Mouse (Mus musculus): ENCODE data around the gene Gm3404. TPM values are rescaled to one million over a fixed set of nuclear protein-coding genes. Genes with fewer than 3 reads are reported as not detected.
"Not testable (repeated sequence)": the region's sequence is repeated elsewhere in the genome, so short reads cannot be mapped to it uniquely, and the experiment has no call there.

Gm3404 gene
- not detected for total RNA-seq (2021)
- long read RNA-seq, experiment 1: 0 reads
- long read RNA-seq, experiment 2: 0 reads

DNA sequence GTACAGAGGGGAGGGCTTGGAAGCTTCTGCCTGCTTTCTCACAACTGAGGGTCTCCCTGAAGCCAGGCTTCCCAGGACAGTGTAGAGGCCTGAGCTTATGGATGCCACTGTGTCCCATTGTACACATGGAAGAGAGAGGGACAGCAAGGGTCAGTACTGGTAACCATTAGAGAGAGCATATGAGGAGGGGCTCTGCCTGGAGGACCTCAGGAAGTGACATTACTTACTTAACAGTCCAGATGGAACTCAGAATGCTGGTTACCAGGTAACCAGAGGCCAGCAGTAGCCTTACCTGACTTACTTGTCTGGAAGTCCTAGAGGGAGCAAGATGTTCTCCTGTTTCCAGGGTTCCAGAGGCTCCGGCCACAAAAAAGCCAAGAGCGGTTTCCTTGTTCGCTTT is at the start of gene Gm3404:
Gm3404 (plus strand) TSS at position 301 of the 400 bp plus-strand sequence.
- DNase-seq: not testable (repeated sequence)

DNA sequence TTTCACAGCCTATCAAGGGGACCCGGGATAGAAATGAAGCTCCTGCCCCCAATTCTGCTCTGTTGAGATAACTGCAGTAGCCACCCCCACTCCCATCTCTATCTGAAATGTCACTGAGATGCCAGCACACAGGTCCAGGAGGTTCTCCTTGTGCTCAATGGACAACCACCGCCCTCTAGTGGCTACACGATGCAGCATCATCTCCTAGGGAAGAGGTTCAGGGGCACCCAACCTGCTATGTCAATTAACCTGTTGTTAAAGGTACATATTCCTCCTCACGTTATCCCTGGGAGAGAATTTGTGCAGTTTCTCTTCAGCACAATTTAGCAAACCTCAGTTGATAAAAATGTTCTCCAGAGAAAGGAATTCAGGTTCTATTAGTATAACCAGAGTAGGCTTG is 46.0 kb upstream of the Gm3404 start:
- DNase-seq: not testable (repeated sequence)

DNA sequence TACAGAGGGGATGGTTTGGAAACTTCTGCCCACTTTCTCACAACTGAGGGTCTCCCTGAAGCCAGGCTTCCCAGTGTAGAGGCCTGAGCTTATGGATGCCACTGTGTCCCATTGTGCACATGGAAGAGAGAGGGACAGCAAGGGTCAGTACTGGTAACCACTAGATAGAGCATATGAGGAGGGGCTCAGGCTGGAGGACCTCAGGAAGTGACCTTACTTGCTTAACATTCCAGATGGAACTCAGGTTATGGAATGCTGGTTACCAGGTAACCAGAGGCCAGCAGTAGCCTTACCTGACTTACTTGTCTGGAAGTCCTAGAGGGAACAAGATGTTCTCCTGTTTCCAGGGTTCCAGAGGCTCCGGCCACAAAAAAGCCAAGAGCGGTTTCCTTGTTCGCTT is 43.9 kb upstream of the Gm3404 start, which contains the start of gene Gm6408:
Gm6408 (plus strand) TSS at position 301 of the 400 bp plus-strand sequence.
- DNase-seq: not testable (repeated sequence)

DNA sequence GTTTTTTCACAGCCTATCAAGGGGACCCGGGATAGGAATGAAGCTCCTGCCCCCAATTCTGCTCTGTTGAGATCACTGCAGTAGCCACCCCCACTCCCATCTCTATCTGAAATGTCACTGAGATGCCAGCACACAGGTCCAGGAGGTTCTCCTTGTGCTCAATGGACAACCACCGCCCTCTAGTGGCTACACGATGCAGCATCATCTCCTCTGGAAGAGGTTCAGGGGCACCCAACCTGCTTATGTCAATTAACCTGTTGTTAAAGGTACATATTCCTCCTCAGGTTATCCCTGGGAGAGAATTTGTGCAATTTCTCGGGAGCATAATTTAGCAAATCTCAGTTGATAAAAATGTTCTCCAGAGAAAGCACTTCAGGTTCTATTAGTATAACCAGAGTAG is 36.6 kb upstream of the Gm3404 start:
- not testable (repeated sequence) for DNase-seq

DNA sequence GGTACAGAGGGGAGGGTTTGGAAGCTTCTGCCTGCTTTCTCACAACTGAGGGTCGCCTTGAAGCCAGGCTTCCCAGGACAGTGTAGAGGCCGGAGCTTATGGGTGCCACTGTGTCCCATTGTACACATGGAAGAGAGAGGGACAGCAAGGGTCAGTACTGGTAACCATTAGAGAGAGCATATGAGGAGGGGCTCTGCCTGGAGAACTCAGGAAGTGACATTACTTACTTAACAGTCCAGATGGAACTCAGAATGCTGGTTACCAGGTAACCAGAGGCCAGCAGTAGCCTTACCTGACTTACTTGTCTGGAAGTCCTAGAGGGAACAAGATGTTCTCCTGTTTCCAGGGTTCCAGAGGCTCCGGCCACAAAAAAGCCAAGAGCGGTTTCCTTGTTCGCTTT is 34.5 kb upstream of the Gm3404 start, which contains the start of gene Gm6370:
Gm6370 (plus strand) TSS at position 301 of the 400 bp plus-strand sequence.
- not testable (repeated sequence) for DNase-seq

DNA sequence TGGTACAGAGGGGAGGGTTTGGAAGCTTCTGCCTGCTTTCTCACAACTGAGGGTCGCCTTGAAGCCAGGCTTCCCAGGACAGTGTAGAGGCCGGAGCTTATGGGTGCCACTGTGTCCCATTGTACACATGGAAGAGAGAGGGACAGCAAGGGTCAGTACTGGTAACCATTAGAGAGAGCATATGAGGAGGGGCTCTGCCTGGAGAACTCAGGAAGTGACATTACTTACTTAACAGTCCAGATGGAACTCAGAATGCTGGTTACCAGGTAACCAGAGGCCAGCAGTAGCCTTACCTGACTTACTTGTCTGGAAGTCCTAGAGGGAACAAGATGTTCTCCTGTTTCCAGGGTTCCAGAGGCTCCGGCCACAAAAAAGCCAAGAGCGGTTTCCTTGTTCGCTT is 23.5 kb upstream of the Gm3404 start, which contains the start of gene 4930449I24Rik:
4930449I24Rik (plus strand) TSS at position 301 of the 400 bp plus-strand sequence.
- not testable (repeated sequence) for DNase-seq

DNA sequence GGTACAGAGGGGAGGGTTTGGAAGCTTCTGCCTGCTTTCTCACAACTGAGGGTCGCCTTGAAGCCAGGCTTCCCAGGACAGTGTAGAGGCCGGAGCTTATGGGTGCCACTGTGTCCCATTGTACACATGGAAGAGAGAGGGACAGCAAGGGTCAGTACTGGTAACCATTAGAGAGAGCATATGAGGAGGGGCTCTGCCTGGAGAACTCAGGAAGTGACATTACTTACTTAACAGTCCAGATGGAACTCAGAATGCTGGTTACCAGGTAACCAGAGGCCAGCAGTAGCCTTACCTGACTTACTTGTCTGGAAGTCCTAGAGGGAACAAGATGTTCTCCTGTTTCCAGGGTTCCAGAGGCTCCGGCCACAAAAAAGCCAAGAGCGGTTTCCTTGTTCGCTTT is 11.8 kb upstream of the Gm3404 start, which contains the start of gene Gm3402:
Gm3402 (plus strand) TSS at position 301 of the 400 bp plus-strand sequence.
- DNase-seq: not testable (repeated sequence)

DNA sequence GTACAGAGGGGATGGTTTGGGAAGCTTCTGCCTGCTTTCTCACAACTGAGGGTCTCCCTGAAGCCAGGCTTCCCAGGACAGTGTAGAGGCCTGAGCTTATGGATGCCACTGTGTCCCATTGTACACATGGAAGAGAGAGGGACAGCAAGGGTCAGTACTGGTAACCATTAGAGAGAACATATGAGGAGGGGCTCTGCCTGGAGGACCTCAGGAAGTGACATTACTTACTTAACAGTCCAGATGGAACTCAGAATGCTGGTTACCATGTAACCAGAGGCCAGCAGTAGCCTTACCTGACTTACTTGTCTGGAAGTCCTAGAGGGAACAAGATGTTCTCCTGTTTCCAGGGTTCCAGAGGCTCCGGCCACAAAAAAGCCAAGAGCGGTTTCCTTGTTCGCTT is 11.7 kb downstream of the Gm3404 start, which contains the start of gene Gm3409:
Gm3409 (plus strand) TSS at position 301 of the 400 bp plus-strand sequence.
- DNase-seq: not testable (repeated sequence)

DNA sequence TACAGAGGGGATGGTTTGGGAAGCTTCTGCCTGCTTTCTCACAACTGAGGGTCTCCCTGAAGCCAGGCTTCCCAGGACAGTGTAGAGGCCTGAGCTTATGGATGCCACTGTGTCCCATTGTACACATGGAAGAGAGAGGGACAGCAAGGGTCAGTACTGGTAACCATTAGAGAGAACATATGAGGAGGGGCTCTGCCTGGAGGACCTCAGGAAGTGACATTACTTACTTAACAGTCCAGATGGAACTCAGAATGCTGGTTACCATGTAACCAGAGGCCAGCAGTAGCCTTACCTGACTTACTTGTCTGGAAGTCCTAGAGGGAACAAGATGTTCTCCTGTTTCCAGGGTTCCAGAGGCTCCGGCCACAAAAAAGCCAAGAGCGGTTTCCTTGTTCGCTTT is 30.2 kb downstream of the Gm3404 start, which contains the start of gene Gm3415:
Gm3415 (plus strand) TSS at position 301 of the 400 bp plus-strand sequence.
- not testable (repeated sequence) for DNase-seq

DNA sequence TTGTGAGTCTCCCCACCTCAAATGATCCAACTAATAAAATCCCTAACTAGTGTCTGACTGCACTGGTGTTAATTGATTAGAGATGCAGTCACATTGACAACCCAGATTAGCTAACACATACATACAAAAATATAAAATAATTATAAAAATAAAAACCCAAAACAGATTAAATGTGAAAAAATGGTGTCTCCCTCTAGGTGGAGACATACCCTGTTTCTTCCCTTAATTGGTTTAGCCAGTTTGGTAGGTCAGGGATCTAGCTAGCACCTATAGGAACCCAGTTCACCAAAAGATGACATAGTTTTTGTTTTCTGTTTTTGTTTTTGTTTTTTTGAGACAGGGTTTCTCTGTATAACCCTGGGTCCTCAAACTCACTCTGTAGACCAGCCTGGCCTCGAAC is 38.7 kb downstream of the Gm3404 start:
- no peak for DNase-seq

DNA sequence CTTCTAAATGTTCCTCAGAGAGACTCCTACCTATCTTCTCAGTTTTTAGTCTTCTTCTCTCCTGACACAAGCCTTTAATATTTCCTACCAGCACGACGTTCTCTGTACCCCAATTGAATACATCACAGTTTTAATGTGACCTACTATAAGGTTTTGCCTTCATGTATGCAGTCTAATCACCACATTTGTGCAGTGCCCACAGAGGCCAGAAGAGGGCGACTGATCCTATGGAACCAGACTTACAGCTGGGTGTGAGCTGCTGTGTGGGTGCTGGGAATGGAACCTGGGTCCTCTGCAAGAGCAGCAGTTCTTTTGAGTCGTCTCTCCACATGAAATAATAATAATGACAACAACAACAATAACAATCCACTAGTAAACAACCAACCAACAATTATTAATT is 41.5 kb downstream of the Gm3404 start:
- DNase-seq: no peak

DNA sequence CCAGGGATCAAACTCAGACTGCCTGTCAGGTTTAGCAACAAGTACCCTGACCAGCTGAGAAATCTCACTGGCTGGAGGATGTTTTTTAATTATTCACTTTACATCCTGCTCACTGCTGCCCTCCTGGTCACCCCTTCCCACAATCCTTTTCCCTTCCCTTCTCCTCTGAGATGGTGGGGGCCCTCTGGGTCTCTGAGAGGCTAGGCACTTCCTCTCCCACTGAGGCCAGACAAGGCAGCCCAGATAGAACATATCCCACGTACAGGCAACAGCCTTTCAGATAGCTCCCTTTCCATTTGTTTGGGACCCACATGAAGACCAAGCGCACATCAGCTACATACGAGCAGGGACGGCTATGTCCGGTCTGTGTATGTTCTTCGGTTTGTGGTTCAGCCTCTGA is 44.6 kb downstream of the Gm3404 start:
- not testable (repeated sequence) for DNase-seq

DNA sequence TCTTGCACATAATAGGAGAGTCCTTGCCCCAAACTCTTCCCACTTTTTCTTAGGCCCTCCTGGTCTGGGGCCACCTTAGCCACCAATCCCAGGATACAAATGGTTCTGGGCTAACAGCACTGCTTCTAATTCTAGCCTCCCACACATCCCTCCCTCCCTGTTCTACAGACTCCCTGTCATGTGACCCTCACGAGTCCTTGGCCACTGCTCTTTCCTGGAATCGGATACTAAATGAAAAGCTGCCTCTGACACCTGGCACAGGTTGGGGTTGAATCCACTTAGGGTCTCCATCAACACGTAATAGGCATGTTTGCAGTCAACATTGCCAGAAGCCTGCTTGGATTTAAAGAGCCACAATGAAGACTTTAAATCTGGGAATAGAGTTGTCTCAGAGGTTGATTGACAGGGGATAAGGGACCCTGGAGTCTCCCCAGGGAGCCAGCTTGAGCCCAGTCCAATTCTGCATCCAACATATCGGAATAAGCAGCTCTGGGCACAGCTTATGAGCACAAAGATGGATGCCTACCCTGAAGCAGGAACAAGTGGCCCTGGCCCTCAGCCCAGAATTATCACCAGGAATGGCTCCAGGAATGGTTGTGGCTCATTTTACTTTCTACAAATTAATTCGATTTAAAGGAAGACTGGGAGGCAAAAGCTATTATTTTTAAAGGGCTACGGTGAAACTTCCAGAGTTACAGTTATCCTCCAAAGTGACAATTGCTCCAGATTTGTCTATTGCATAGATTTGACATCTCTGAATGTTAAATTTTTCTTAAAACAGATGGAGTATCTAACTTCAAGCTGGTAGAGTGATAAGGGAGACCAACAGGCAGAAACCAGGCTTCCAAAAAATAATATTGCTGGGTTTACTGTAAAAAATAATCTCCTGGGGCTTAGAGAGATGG is 46.5 kb downstream of the Gm3404 start:
- DNase-seq: not testable (repeated sequence)

DNA sequence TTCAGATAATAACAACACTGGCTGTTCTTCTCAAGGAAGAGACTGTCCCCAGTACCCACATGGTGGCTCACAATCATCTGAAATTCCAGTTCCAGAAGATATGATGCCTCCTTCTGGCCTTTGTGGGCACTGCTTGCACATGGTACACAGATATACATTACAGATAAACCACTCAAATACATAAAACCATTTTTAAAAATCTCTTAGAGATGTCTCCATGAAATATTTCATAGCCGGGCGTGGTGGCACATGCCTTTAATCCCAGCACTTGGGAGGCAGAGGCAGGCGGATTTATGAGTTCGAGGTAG is 47.1 kb downstream of the Gm3404 start:
- not testable (repeated sequence) for DNase-seq

DNA sequence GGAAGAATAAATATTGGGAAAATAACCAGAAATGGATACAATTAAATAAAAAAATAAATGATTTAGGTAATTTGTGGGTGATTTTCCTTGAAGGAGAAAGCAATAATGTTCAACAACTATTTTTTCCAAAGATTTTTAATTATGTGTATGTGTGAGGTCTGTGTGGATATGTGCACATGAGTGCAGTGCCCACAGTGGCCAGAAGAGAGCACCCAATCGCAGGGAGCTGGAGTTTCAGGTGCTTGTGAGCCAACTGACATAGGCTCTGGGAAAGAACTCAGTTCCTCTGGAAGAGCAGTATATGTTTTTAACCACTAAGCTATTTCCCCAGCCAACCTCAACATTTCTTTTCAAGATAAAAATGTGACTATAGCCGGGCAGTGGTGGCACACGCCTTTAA is 51.1 kb downstream of the Gm3404 start:
- DNase-seq: no peak

Other genes with a start within 250 kb of the Gm3404 start
- under 1 TPM; 0.77 to 0.99 TPM for gene Wasf3, start 140.8 kb upstream of the Gm3404 start, total RNA-seq (2021)
- gene Gm6408, start 43.8 kb upstream of the Gm3404 start, total RNA-seq (2021): not detected
- not detected for gene Gm6370, start 34.4 kb upstream of the Gm3404 start, total RNA-seq (2021)
- not detected for gene 4930449I24Rik, start 23.4 kb upstream of the Gm3404 start, total RNA-seq (2021)
- gene Gm3402, start 11.7 kb upstream of the Gm3404 start, total RNA-seq (2021): not detected
- not detected for gene Gm3409, start 11.8 kb downstream of the Gm3404 start, total RNA-seq (2021)
- not detected for gene Gm3415, start 30.3 kb downstream of the Gm3404 start, total RNA-seq (2021)
- not detected for gene Gpr12, start 59.4 kb downstream of the Gm3404 start, total RNA-seq (2021)

Data from gastrocnemius, postnatal 25 days (tissue).